Mouse (Mus musculus) cortical plate, adult 2 months (tissue): Measurements from ENCODE around the gene Abl2.

ENCODE experiments used
- CTCF ChIP-seq: fragments of 200-500 bp; IDR thresholded peaks from 2 replicates; pipeline ENCODE4 v1.5.1; 2011; ENCODE audit warnings: mild to moderate bottlenecking, control low read depth, low read length; ENCODE audit not compliant: insufficient read depth; ENCODE audit errors: extremely low read depth
- POLR2A ChIP-seq: fragments of 200-500 bp; IDR thresholded peaks from 2 replicates; pipeline ENCODE4 v1.6.1; 2011; ENCODE audit warnings: mild to moderate bottlenecking, low read length, control low read depth; ENCODE audit not compliant: insufficient read depth; ENCODE audit errors: extremely low read depth

- TF ChIP-seq POLR2A = no peak
- TF ChIP-seq CTCF = no peak
Observed at GRCm38 (mm10) chr1:156617811-156618210, 59.2 kb downstream of the Abl2 start.
